Mouse (Mus musculus): Measurements from ENCODE around the gene Wnk3.

DNA sequence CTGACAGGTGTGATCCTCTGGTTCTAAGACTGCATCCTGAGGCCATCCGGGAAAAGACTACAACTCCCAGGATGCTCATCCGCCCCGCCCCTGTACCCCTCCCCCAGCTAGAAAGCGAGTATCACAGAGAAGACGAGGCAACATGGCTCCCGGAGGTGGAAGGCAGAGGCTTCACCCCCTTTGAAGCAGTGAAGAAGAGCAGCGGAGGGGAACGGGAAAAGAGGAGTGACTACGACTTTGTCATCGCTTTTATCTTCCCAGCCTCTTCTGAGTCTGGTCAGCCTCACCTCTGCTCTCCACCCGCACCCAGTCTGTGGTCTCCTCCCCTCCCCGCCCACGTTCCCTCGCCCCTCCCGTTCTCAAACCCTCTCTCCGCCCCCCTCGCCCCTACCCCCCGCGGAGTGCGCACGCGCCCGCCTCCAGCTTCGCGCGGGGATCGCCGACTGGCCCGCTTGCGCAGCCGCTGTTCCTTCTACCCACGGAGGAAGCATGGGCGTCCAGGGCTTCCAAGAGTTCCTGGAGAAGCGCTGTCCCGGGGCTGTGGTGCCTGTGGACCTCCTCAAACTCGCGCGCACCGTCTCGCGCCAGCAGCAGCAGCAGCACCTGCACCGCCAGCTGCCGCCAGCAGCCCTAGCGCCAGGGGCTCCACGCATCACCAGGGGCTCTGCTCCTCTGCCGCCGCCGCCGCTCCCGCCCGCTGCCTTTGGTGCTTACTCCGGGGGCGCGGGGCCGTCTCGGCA lies 146.1 kb downstream of the Wnk3 start, which contains the start of gene Fam120c:
- TF ChIP-seq CTCF (conservative IDR thresholded peaks at IDR 0.05; ENCODE audit: low read length) (no peak), POU5F1 (IDR thresholded peaks at IDR 0.05; ENCODE audit: borderline replicate concordance, low read length) (no peak), NANOG (IDR thresholded peaks at IDR 0.05; ENCODE audit: borderline replicate concordance, low read length) (no peak)
